Comparison of ENCODE assay signal across 24 mouse cellular contexts in genomic region chr4:134928464-134928836, GRCm38 (mm10). TPM values are rescaled to one million over a fixed set of nuclear protein-coding genes. Genes with fewer than 3 reads are reported as not detected.
A peak's percentile ranks its signal among the peaks of the same experiment; 100 is the strongest.
DNase-seq lines count a peak whose midpoint lies in the region; ATAC-seq and TF ChIP-seq lines count a peak whose summit lies in the region.
"Had no signal": no experiment of that assay in that cellular context is flagged by ENCODE, and none has a peak within 500 bp of the region (broad histone marks: within the 10 kb centered on the region; RNA-seq: fewer than 3 reads in every experiment).

No protein-coding gene starts in this region.

- peak overlapping the region; percentile 30; the same call in 1 of the 2 replicates for H3K4me2 ChIP-seq in heart, embryonic 13.5 days
- 0 out of 2 replicates have a peak overlapping the region, but pooled peaks have one; percentile 8 for H3K4me2 ChIP-seq in liver, embryonic 13.5 days
- H3K4me2 ChIP-seq in myocyte (ENCODE audit: low read depth) = no peak overlapping the region
- H3K4me2 ChIP-seq: embryonic facial prominence, embryonic 15.5 days; forebrain, embryonic 13.5 days; heart, embryonic 11.5 days; hindbrain, embryonic 12.5 days had no signal

- ATAC-seq in heart, embryonic 13.5 days (ENCODE audit: extremely low read depth, insufficient number of reproducible peaks, low FRiP score, low TSS enrichment) = no peak
- no peak for ATAC-seq in liver, embryonic 13.5 days (ENCODE audit: low read depth)
- ATAC-seq in activated CD4-positive, CD25-positive, alpha-beta regulatory T cell, adult 4 months = no peak
- ATAC-seq: CD4-positive, CD25-positive, alpha-beta regulatory T cell, adult 4 months; forebrain, embryonic 13.5 days; forebrain, postnatal 0 days; hindbrain, embryonic 16.5 days; Patski had no signal

- TF ChIP-seq EP300 in MEL (IDR thresholded peaks at IDR 0.05; ENCODE audit: low read depth in 1 of 2, low read length in 2 of 2) = no peak

- TF ChIP-seq RAD21 in MEL (IDR thresholded peaks at IDR 0.05; ENCODE audit: low read depth, low read length) = no peak

- no peak overlapping the region for H3ac ChIP-seq in myocyte (ENCODE audit: control insufficient read depth, insufficient read length)

- H3K79me2 ChIP-seq in MEL (ENCODE audit: control insufficient read depth, insufficient read depth, low read length, poor library complexity) (peaks cover 38% of the 10 kb centered on the region), myocyte (ENCODE audit: control insufficient read depth, insufficient read depth) (peaks cover 48% of the 10 kb centered on the region)

- TF ChIP-seq CTCF in MEL (IDR thresholded peaks at IDR 0.05 in 2 of 3, conservative IDR thresholded peaks at IDR 0.05 in 1 of 3; ENCODE audit: control insufficient read depth in 1 of 3, insufficient read depth in 1 of 3, low read depth in 2 of 3, low read length in 3 of 3, poor library complexity in 1 of 3, severe bottlenecking in 1 of 3) = no peak
- no peak for TF ChIP-seq CTCF in layer of hippocampus, adult 2 months (conservative IDR thresholded peaks at IDR 0.05)

- intact Hi-C loops in heart, postnatal 36 days (cut with DNase I) = no loop called here

- peaks cover 43% of the 10 kb centered on the region for H3K4me1 ChIP-seq in heart, embryonic 13.5 days
- H3K4me1 ChIP-seq in MEL (ENCODE audit: control insufficient read depth in 1 of 2, insufficient read depth in 2 of 2, low read length in 2 of 2) = peaks cover 3 to 6% of the 10 kb centered on the region in 2 experiments; a peak in 3 of 4 replicates
- H3K4me1 ChIP-seq in liver, embryonic 13.5 days (replicated peaks) = peaks cover 73% of the 10 kb centered on the region

- H3K9me3 ChIP-seq in heart, embryonic 13.5 days = no peaks in the 10 kb centered on the region
- no peaks in the 10 kb centered on the region for H3K9me3 ChIP-seq in MEL (replicated peaks; ENCODE audit: insufficient read depth, low read length)
- H3K9me3 ChIP-seq in liver, embryonic 13.5 days (replicated peaks) = no peaks in the 10 kb centered on the region
- H3K9me3 ChIP-seq: embryonic facial prominence, embryonic 15.5 days; forebrain, embryonic 13.5 days; hindbrain, embryonic 12.5 days had no signal

- no peak for DNase-seq in heart, postnatal 36 days
- DNase-seq in MEL (ENCODE audit: low read depth, low spot score) = no peak
- no peak for DNase-seq in liver, embryonic 13.5 days
- DNase-seq in cerebellum, adult 11-12 months = no peak
- DNase-seq in layer of hippocampus, adult 2 months (ENCODE audit: low spot score in 2 of 2) = no peak
- DNase-seq: adrenal gland, adult 2 months; adrenal gland, postnatal 25 days; cerebellum, adult 2 months; cerebellum, postnatal 14 days; embryo, embryonic 11 days; forebrain, postnatal 0 days; gastrocnemius, adult 2 months; gastrocnemius, postnatal 25 days; heart, postnatal 4 days had no signal

- 70% methylated on average over 1 of the region's 1 CpGs for WGBS in heart, embryonic 13.5 days
- 77% methylated on average over 1 of the region's 1 CpGs for WGBS in liver, embryonic 13.5 days (ENCODE audit: insufficient replicate concordance)

- no peaks in the 10 kb centered on the region for H3K27me3 ChIP-seq in heart, embryonic 13.5 days (replicated peaks)
- no peaks in the 10 kb centered on the region for H3K27me3 ChIP-seq in MEL (ENCODE audit: control insufficient read depth in 1 of 2, insufficient read depth in 2 of 2, low read length in 2 of 2)
- H3K27me3 ChIP-seq in liver, embryonic 13.5 days = no peaks in the 10 kb centered on the region
- no peaks in the 10 kb centered on the region for H3K27me3 ChIP-seq in myocyte (ENCODE audit: control insufficient read depth, insufficient read depth, insufficient read length)
- H3K27me3 ChIP-seq: embryonic facial prominence, embryonic 15.5 days; forebrain, embryonic 13.5 days; hindbrain, embryonic 12.5 days; Patski had no signal

- H3K36me3 ChIP-seq in heart, embryonic 13.5 days = peaks cover 60% of the 10 kb centered on the region
- H3K36me3 ChIP-seq in MEL (ENCODE audit: control insufficient read depth in 1 of 2, insufficient read depth in 2 of 2, low read length in 2 of 2) (peaks cover 34 to 36% of the 10 kb centered on the region in 2 experiments), myocyte (ENCODE audit: control insufficient read depth, insufficient read depth) (peaks cover 51% of the 10 kb centered on the region)
- H3K36me3 ChIP-seq in liver, embryonic 13.5 days = peaks cover 74% of the 10 kb centered on the region

- H3K4me3 ChIP-seq in heart, embryonic 13.5 days = peak overlapping the region; percentile 24
- H3K4me3 ChIP-seq in MEL (ENCODE audit: control insufficient read depth in 1 of 2, insufficient read depth in 1 of 2, low read depth in 2 of 2, low read length in 2 of 2) = no peak overlapping the region
- H3K4me3 ChIP-seq in liver, embryonic 13.5 days (replicated peaks) = no peak overlapping the region
- H3K4me3 ChIP-seq in myocyte = no peak overlapping the region
- H3K4me3 ChIP-seq in layer of hippocampus, adult 2 months = no peak overlapping the region
- H3K4me3 ChIP-seq: embryonic facial prominence, embryonic 15.5 days; forebrain, embryonic 13.5 days; gastrocnemius, adult 2 months; hindbrain, embryonic 12.5 days had no signal

- 0 out of 2 replicates have a peak overlapping the region, but pooled peaks have one; percentile 5 for H3K27ac ChIP-seq in heart, embryonic 13.5 days (replicated peaks)
- H3K27ac ChIP-seq in MEL (ENCODE audit: control insufficient read depth, low read depth, low read length) = peak overlapping the region; percentile 8; the same call in 1 of the 2 replicates
- H3K27ac ChIP-seq in liver, embryonic 13.5 days = peak overlapping the region; percentile 98; the same call in 1 of the 2 replicates
- H3K27ac ChIP-seq in layer of hippocampus, adult 2 months = no peak overlapping the region
- H3K27ac ChIP-seq: embryonic facial prominence, embryonic 15.5 days; forebrain, embryonic 13.5 days; hindbrain, embryonic 12.5 days had no signal

- TF ChIP-seq POLR2A in MEL (IDR thresholded peaks at IDR 0.05; ENCODE audit: control insufficient read depth in 1 of 2, insufficient read depth in 1 of 2, low read depth in 1 of 2, low read length in 2 of 2, poor library complexity in 1 of 2) (0 out of 4 replicates have a peak, but pooled peaks of 1 of the 2 experiments have one; percentile 7), myocyte (IDR thresholded peaks at IDR 0.05; ENCODE audit: insufficient read length, low read depth) (no peak)

- no peak overlapping the region for H3K9ac ChIP-seq in heart, embryonic 13.5 days
- H3K9ac ChIP-seq in MEL (ENCODE audit: control insufficient read depth, low read depth, low read length, poor library complexity, severe bottlenecking) = no peak overlapping the region
- H3K9ac ChIP-seq in liver, embryonic 13.5 days = no peak overlapping the region
- H3K9ac ChIP-seq: embryonic facial prominence, embryonic 15.5 days; forebrain, embryonic 13.5 days; forebrain, postnatal 0 days; hindbrain, embryonic 12.5 days had no signal

TF ChIP-seq in MEL, 35 proteins besides CTCF, POLR2A, EP300 and RAD21 (continues in another document):
- 0 out of 2 replicates have a peak, but pooled peaks have one; percentile 5 for TF ChIP-seq MAFK (IDR thresholded peaks at IDR 0.05; ENCODE audit: borderline replicate concordance, low read depth, low read length)
- 0 out of 2 replicates have a peak, but pooled peaks have one; percentile 38 for TF ChIP-seq ZKSCAN1 (IDR thresholded peaks at IDR 0.05; ENCODE audit: low read depth, low read length)
- TF ChIP-seq USF1 (IDR thresholded peaks at IDR 0.05; ENCODE audit: low read depth, low read length) = no peak

TF ChIP-seq in myocyte, 11 proteins besides CTCF, POLR2A, EP300 and RAD21:
- TF ChIP-seq POLR2AphosphoS2 (IDR thresholded peaks at IDR 0.05; ENCODE audit: insufficient read length, low read depth) = peak; percentile 88
- no peak for TF ChIP-seq TCF3 (IDR thresholded peaks at IDR 0.05; ENCODE audit: insufficient read length, low read depth)
- TF ChIP-seq USF1 (IDR thresholded peaks at IDR 0.05; ENCODE audit: low read depth) = no peak

RNA-seq across cellular contexts. Expression of gene Syf2, which starts 2.2 kb away (rescaled TPM):
- polyA plus RNA-seq in heart, embryonic 13.5 days (2015; fragmentation: Nextera tagmentation; extraction: Ambion mirVana) = 53.0 and 55.6 TPM in 2 replicates
- 10 to 100 TPM; 56.1 to 65.6 TPM for total RNA-seq in heart, postnatal 36 days (2021)
- total RNA-seq in MEL (2012; rRNA removed) = 94.1 and 103 TPM in 2 replicates
- polyA plus RNA-seq in MEL (2012; ENCODE audit: insufficient read depth in 1 of 2, insufficient read length in 2 of 2, low read depth in 1 of 2, low replicate concordance in 2 of 2, missing spikeins in 1 of 2) (100 to 1,000 TPM in 1 of 2 experiments, 10 to 100 TPM in 1; 94.6 to 165 TPM), myocyte (2012; fragmentation: generic; extraction: Trizol) (67.8 TPM)
- polyA plus RNA-seq in liver, embryonic 13.5 days (2015; fragmentation: Nextera tagmentation; extraction: Ambion mirVana) = 61.7 and 77.5 TPM in 2 replicates
- polyA plus RNA-seq in activated CD4-positive, CD25-positive, alpha-beta regulatory T cell, adult 4 months (2017; shearing (Covaris generic)) = 100 to 1,000 TPM; 188 to 213 TPM
- total RNA-seq in layer of hippocampus, adult 2 months (2021) = 10 to 100 TPM; 53.1 to 56.2 TPM

RNA-seq across cellular contexts. Expression of gene Rsrp1, which starts 5.1 kb away (rescaled TPM):
- 325 and 327 TPM in 2 replicates for polyA plus RNA-seq in heart, embryonic 13.5 days (2015; fragmentation: Nextera tagmentation; extraction: Ambion mirVana)
- 100 to 1,000 TPM; 129 to 206 TPM for total RNA-seq in heart, postnatal 36 days (2021)
- total RNA-seq in MEL (2012; rRNA removed) = 58.1 and 59.5 TPM in 2 replicates
- polyA plus RNA-seq in MEL (2012; ENCODE audit: insufficient read depth in 1 of 2, insufficient read length in 2 of 2, low read depth in 1 of 2, low replicate concordance in 2 of 2, missing spikeins in 1 of 2) = 100 to 1,000 TPM in 1 of 2 experiments, not detected in 1; 110 TPM
- 232 and 286 TPM in 2 replicates for polyA plus RNA-seq in liver, embryonic 13.5 days (2015; fragmentation: Nextera tagmentation; extraction: Ambion mirVana)
- 51.4 TPM for polyA plus RNA-seq in myocyte (2012; fragmentation: generic; extraction: Trizol)
- polyA plus RNA-seq in activated CD4-positive, CD25-positive, alpha-beta regulatory T cell, adult 4 months (2017; shearing (Covaris generic)) = 100 to 1,000 TPM; 271 to 367 TPM
- total RNA-seq in layer of hippocampus, adult 2 months (2021) = 100 to 1,000 TPM; 237 to 277 TPM

RNA-seq across cellular contexts. Expression of gene Tmem50a, which starts 13.6 kb away (rescaled TPM):
- 132 and 149 TPM in 2 replicates for polyA plus RNA-seq in heart, embryonic 13.5 days (2015; fragmentation: Nextera tagmentation; extraction: Ambion mirVana)
- total RNA-seq in heart, postnatal 36 days (2021) = 10 to 100 TPM; 65.8 to 71.3 TPM
- 58.5 and 64.7 TPM in 2 replicates for total RNA-seq in MEL (2012; rRNA removed)
- polyA plus RNA-seq in MEL (2012; ENCODE audit: insufficient read depth in 1 of 2, insufficient read length in 2 of 2, low read depth in 1 of 2, low replicate concordance in 2 of 2, missing spikeins in 1 of 2) = 100 to 1,000 TPM in 1 of 2 experiments, not detected in 1; 115 TPM
- polyA plus RNA-seq in liver, embryonic 13.5 days (2015; fragmentation: Nextera tagmentation; extraction: Ambion mirVana) = 83.1 and 92.7 TPM in 2 replicates
- polyA plus RNA-seq in myocyte (2012; fragmentation: generic; extraction: Trizol) = 121 TPM
- 100 to 1,000 TPM; 555 to 571 TPM for polyA plus RNA-seq in activated CD4-positive, CD25-positive, alpha-beta regulatory T cell, adult 4 months (2017; shearing (Covaris generic))
- total RNA-seq in layer of hippocampus, adult 2 months (2021) = 100 to 1,000 TPM; 102 to 108 TPM
